Mouse (Mus musculus): ENCODE results near the gene Cstf3.

DNA sequence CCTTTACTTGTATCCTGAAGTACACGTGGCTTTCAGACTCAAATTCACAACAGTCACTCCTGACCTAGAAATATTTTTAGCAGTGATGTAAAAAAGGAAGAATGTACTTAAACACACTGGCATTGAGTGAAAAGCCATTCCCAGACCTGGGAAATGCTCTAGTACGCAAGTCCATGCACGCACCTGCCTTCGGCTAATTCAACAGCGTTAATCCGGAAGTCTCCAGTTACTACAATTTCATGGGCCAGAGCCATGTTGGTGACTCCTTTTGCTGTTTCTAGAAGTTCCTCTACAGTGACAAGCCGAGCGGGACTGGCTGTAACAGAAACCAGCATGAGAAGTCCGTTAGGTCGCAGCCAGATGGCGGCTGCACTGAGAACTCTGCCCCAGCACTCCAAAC is 109.3 kb downstream of the Cstf3 start:
- TF ChIP-seq POLR2AphosphoS2 (IDR thresholded peaks at IDR 0.05; ENCODE audit: low read length), result no peak
- TF ChIP-seq ZKSCAN1 (IDR thresholded peaks at IDR 0.05; ENCODE audit: low read depth, low read length), result no peak
- no peak for TF ChIP-seq POLR2A (IDR thresholded peaks at IDR 0.05; ENCODE audit: control insufficient read depth in 1 of 2, insufficient read depth in 1 of 2, low read depth in 1 of 2, low read length in 2 of 2, poor library complexity in 1 of 2)
- no peak for TF ChIP-seq E2F4 (IDR thresholded peaks at IDR 0.05; ENCODE audit: borderline replicate concordance, low read depth, low read length)
- TF ChIP-seq TAL1 (IDR thresholded peaks at IDR 0.05; ENCODE audit: low read length), result no peak
- TF ChIP-seq MYC (IDR thresholded peaks at IDR 0.05; ENCODE audit: low read depth, low read length), result no peak
- no peak for TF ChIP-seq KAT2A (conservative IDR thresholded peaks at IDR 0.05; ENCODE audit: low read depth, low read length)
- no peak for TF ChIP-seq MXI1 (IDR thresholded peaks at IDR 0.05; ENCODE audit: low read depth, low read length)
- TF ChIP-seq EP300 (IDR thresholded peaks at IDR 0.05; ENCODE audit: low read depth in 1 of 2, low read length in 2 of 2), result no peak
- TF ChIP-seq GABPA (IDR thresholded peaks at IDR 0.05; ENCODE audit: low read depth, low read length), result no peak
- TF ChIP-seq MEF2A (IDR thresholded peaks at IDR 0.05; ENCODE audit: extremely low read depth, insufficient replicate concordance, low read depth, low read length, poor library complexity, severe bottlenecking), result no peak
- no peak for TF ChIP-seq CTCF (IDR thresholded peaks at IDR 0.05 in 2 of 3, conservative IDR thresholded peaks at IDR 0.05 in 1 of 3; ENCODE audit: control insufficient read depth in 1 of 3, insufficient read depth in 1 of 3, low read depth in 2 of 3, low read length in 3 of 3, poor library complexity in 1 of 3, severe bottlenecking in 1 of 3)
- TF ChIP-seq ZMIZ1 (IDR thresholded peaks at IDR 0.05; ENCODE audit: low read depth, low read length), result no peak
- no peak for TF ChIP-seq MAZ (IDR thresholded peaks at IDR 0.05; ENCODE audit: low read depth, low read length)

Measured in MEL (cell line).